Mouse (Mus musculus) MEL (cell line): ENCODE measurements around the gene Tec. TPM values are rescaled to one million over a fixed set of nuclear protein-coding genes. Genes with fewer than 3 reads are reported as not detected.
A peak's percentile ranks its signal among the peaks of the same experiment; 100 is the strongest.

Source experiments
- DNase-seq: peaks from one replicate; pipeline ENCODE4 v3.0.0; 2011; ENCODE audit warnings: low read depth, low spot score
- H3K27ac ChIP-seq: 2 replicates; pipeline ENCODE4 v1.5.1; 2012; ENCODE audit warnings: low read depth, mild to moderate bottlenecking, control low read depth, low read length, moderate library complexity; ENCODE audit not compliant: control insufficient read depth
- H3K27me3 ChIP-seq, 2 experiments: fragments of 150-350 bp in 1 of 2; sonication (generic) in 1 of 2; 2 replicates each; pipeline ENCODE4 v1.6.1; 2012; ENCODE audit warnings: low read length in 2 of 2, mild to moderate bottlenecking in 2 of 2, improper control_type of control experiment in 1 of 2, moderate library complexity in 1 of 2; ENCODE audit not compliant: insufficient read depth in 2 of 2, control insufficient read depth in 1 of 2
- H3K36me3 ChIP-seq, 2 experiments: 2 replicates each; pipeline ENCODE4 v1.6.1; 2012 to 2014; ENCODE audit warnings: low read length in 2 of 2, improper control_type of control experiment in 1 of 2, inconsistent platforms in 1 of 2, mild to moderate bottlenecking in 1 of 2; ENCODE audit not compliant: insufficient read depth in 2 of 2, control insufficient read depth in 1 of 2
- H3K4me1 ChIP-seq, 2 experiments: fragments of 150-350 bp in 1 of 2; sonication (generic) in 1 of 2; 2 replicates each; pipeline ENCODE4 v1.6.1; 2012; ENCODE audit warnings: low read length in 2 of 2, improper control_type of control experiment in 1 of 2, mild to moderate bottlenecking in 1 of 2; ENCODE audit not compliant: insufficient read depth in 2 of 2, control insufficient read depth in 1 of 2
- H3K4me3 ChIP-seq, 2 experiments: fragments of 150-350 bp in 1 of 2; sonication (generic) in 1 of 2; 2 replicates each; pipeline ENCODE4 v1.5.1; 2012; ENCODE audit warnings: low read depth in 2 of 2, low read length in 2 of 2, mild to moderate bottlenecking in 2 of 2, moderate library complexity in 2 of 2, control low read depth in 1 of 2, improper control_type of control experiment in 1 of 2; ENCODE audit not compliant: control insufficient read depth in 1 of 2, insufficient read depth in 1 of 2
- H3K79me2 ChIP-seq: 2 replicates; pipeline ENCODE4 v1.6.1; 2012; ENCODE audit warnings: mild to moderate bottlenecking, low read length, moderate library complexity; ENCODE audit not compliant: control insufficient read depth, poor library complexity, insufficient read depth
- H3K9ac ChIP-seq: 2 replicates; pipeline ENCODE4 v1.6.1; 2012; ENCODE audit warnings: low read depth, mild to moderate bottlenecking, control low read depth, low read length, moderate library complexity; ENCODE audit not compliant: control insufficient read depth, poor library complexity, severe bottlenecking
- H3K9me3 ChIP-seq: fragments of 150-350 bp; sonication (generic); replicated peaks from 2 replicates; pipeline ENCODE4 v1.6.1; 2012; ENCODE audit warnings: mild to moderate bottlenecking, low read length, improper control_type of control experiment, moderate library complexity; ENCODE audit not compliant: insufficient read depth
- CHD1 ChIP-seq: IDR thresholded peaks from 2 replicates; pipeline ENCODE4 v1.6.1; 2012; ENCODE audit warnings: low read depth, mild to moderate bottlenecking, inconsistent platforms, low read length, improper control_type of control experiment
- CHD2 ChIP-seq: IDR thresholded peaks from 2 replicates; pipeline ENCODE4 v1.6.1; 2011; ENCODE audit warnings: low read length, improper control_type of control experiment
- CTCF ChIP-seq, 3 experiments: IDR thresholded peaks in 2 of 3; conservative IDR thresholded peaks in 1 of 3; 2 replicates each; pipeline ENCODE4 v1.5.1; 2011 to 2012; ENCODE audit warnings: low read length in 3 of 3, low read depth in 2 of 3, mild to moderate bottlenecking in 2 of 3, improper control_type of control experiment in 1 of 3, inconsistent platforms in 1 of 3, mixed read lengths in 1 of 3, moderate library complexity in 1 of 3; ENCODE audit not compliant: control insufficient read depth in 1 of 3, insufficient read depth in 1 of 3, poor library complexity in 1 of 3, severe bottlenecking in 1 of 3
- E2F4 ChIP-seq: IDR thresholded peaks from 2 replicates; pipeline ENCODE4 v1.6.1; 2011; ENCODE audit warnings: low read depth, low read length, improper control_type of control experiment, borderline replicate concordance
- ELF1 ChIP-seq: IDR thresholded peaks from 2 replicates; pipeline ENCODE4 v1.6.1; 2014; ENCODE audit warnings: low read depth, mild to moderate bottlenecking, inconsistent platforms, low read length, improper control_type of control experiment, moderate library complexity
- EP300 ChIP-seq, 2 experiments: IDR thresholded peaks; 2 replicates each; pipeline ENCODE4 v1.6.1; 2011; ENCODE audit warnings: improper control_type of control experiment in 2 of 2, low read length in 2 of 2, low read depth in 1 of 2, mild to moderate bottlenecking in 1 of 2
- ETS1 ChIP-seq: IDR thresholded peaks from 2 replicates; pipeline ENCODE4 v1.6.1; 2012; ENCODE audit warnings: low read depth, mild to moderate bottlenecking, inconsistent platforms, low read length, improper control_type of control experiment, moderate library complexity
- GABPA ChIP-seq: IDR thresholded peaks from 2 replicates; pipeline ENCODE4 v1.6.1; 2012; ENCODE audit warnings: low read depth, mild to moderate bottlenecking, inconsistent platforms, low read length, improper control_type of control experiment, moderate library complexity
- GATA1 ChIP-seq: IDR thresholded peaks from 2 replicates; pipeline ENCODE4 v1.6.1; 2011; ENCODE audit warnings: low read depth, low read length, improper control_type of control experiment
- HCFC1 ChIP-seq: IDR thresholded peaks from 2 replicates; pipeline ENCODE4 v1.6.1; 2012; ENCODE audit warnings: low read depth, mild to moderate bottlenecking, inconsistent platforms, low read length, improper control_type of control experiment, moderate library complexity
- JUND ChIP-seq: IDR thresholded peaks from 2 replicates; pipeline ENCODE4 v1.6.1; 2011; ENCODE audit warnings: low read depth, mild to moderate bottlenecking, improper control_type of control experiment, low read length
- KAT2A ChIP-seq: conservative IDR thresholded peaks from 2 replicates; pipeline ENCODE4 v1.6.1; 2012; ENCODE audit warnings: low read depth, low read length, improper control_type of control experiment, inconsistent platforms
- MAFK ChIP-seq: IDR thresholded peaks from 2 replicates; pipeline ENCODE4 v1.6.1; 2011; ENCODE audit warnings: low read depth, mild to moderate bottlenecking, low read length, improper control_type of control experiment, borderline replicate concordance
- MAX ChIP-seq: IDR thresholded peaks from 2 replicates; pipeline ENCODE4 v1.6.1; 2011; ENCODE audit warnings: low read length, improper control_type of control experiment
- MAZ ChIP-seq: IDR thresholded peaks from 2 replicates; pipeline ENCODE4 v1.6.1; 2012; ENCODE audit warnings: low read depth, mild to moderate bottlenecking, inconsistent platforms, low read length, improper control_type of control experiment
- MEF2A ChIP-seq: IDR thresholded peaks from 2 replicates; pipeline ENCODE4 v1.6.1; 2014; ENCODE audit warnings: low read depth, mild to moderate bottlenecking, inconsistent platforms, low read length, improper control_type of control experiment; ENCODE audit not compliant: poor library complexity, insufficient replicate concordance, severe bottlenecking; ENCODE audit errors: extremely low read depth
- MXI1 ChIP-seq: IDR thresholded peaks from 2 replicates; pipeline ENCODE4 v1.6.1; 2011; ENCODE audit warnings: mild to moderate bottlenecking, low read depth, low read length, improper control_type of control experiment
- MYB ChIP-seq: IDR thresholded peaks from 2 replicates; pipeline ENCODE4 v1.6.1; 2011; ENCODE audit warnings: mild to moderate bottlenecking, low read depth, low read length, improper control_type of control experiment
- MYC ChIP-seq: IDR thresholded peaks from 2 replicates; pipeline ENCODE4 v1.6.1; 2011; ENCODE audit warnings: low read depth, mild to moderate bottlenecking, low read length, improper control_type of control experiment, moderate library complexity
- NRF1 ChIP-seq: IDR thresholded peaks from 2 replicates; pipeline ENCODE4 v1.6.1; 2014; ENCODE audit warnings: low read depth, mild to moderate bottlenecking, inconsistent platforms, low read length, improper control_type of control experiment, moderate library complexity; ENCODE audit not compliant: poor library complexity, insufficient read depth, severe bottlenecking
- POLR2AphosphoS2 ChIP-seq: IDR thresholded peaks from 2 replicates; pipeline ENCODE4 v1.6.1; 2011; ENCODE audit warnings: low read length, improper control_type of control experiment
- POLR2AphosphoS5 ChIP-seq: IDR thresholded peaks from 2 replicates; pipeline ENCODE4 v1.6.1; 2012; ENCODE audit warnings: low read depth, borderline replicate concordance, mild to moderate bottlenecking, inconsistent platforms, low read length, moderate library complexity, mixed read lengths
- SIN3A ChIP-seq: IDR thresholded peaks from 2 replicates; pipeline ENCODE4 v1.6.1; 2012; ENCODE audit warnings: low read length, improper control_type of control experiment, inconsistent platforms
- SMC3 ChIP-seq: IDR thresholded peaks from 2 replicates; pipeline ENCODE4 v1.6.1; 2011; ENCODE audit warnings: low read depth, low read length, improper control_type of control experiment
- TAL1 ChIP-seq: IDR thresholded peaks from 2 replicates; pipeline ENCODE4 v1.6.1; 2012; ENCODE audit warnings: mild to moderate bottlenecking, inconsistent platforms, low read length, moderate library complexity, mixed read lengths
- TBP ChIP-seq: IDR thresholded peaks from 2 replicates; pipeline ENCODE4 v1.8.0; 2011; ENCODE audit warnings: low read depth, low read length, improper control_type of control experiment
- TCF12 ChIP-seq: IDR thresholded peaks from 2 replicates; pipeline ENCODE4 v1.6.1; 2014; ENCODE audit warnings: low read depth, mild to moderate bottlenecking, inconsistent platforms, low read length, improper control_type of control experiment, moderate library complexity
- USF1 ChIP-seq: IDR thresholded peaks from 2 replicates; pipeline ENCODE4 v1.6.1; 2014; ENCODE audit warnings: low read depth, mild to moderate bottlenecking, inconsistent platforms, low read length, improper control_type of control experiment, moderate library complexity
- USF2 ChIP-seq, 2 experiments: IDR thresholded peaks; 2 replicates each; pipeline ENCODE4 v1.6.1; 2011 to 2012; ENCODE audit warnings: improper control_type of control experiment in 2 of 2, low read length in 2 of 2, borderline replicate concordance in 1 of 2, inconsistent platforms in 1 of 2, low read depth in 1 of 2, mild to moderate bottlenecking in 1 of 2; ENCODE audit not compliant: insufficient read depth in 1 of 2
- ZC3H11A ChIP-seq: IDR thresholded peaks from 2 replicates; pipeline ENCODE4 v1.6.1; 2012; ENCODE audit warnings: low read depth, mild to moderate bottlenecking, inconsistent platforms, low read length, improper control_type of control experiment
- ZMIZ1 ChIP-seq: IDR thresholded peaks from 2 replicates; pipeline ENCODE4 v1.6.1; 2012; ENCODE audit warnings: low read depth, mild to moderate bottlenecking, inconsistent platforms, low read length, improper control_type of control experiment, moderate library complexity
- ZNF384 ChIP-seq: IDR thresholded peaks from 2 replicates; pipeline ENCODE4 v1.6.1; 2012; ENCODE audit warnings: low read depth, mild to moderate bottlenecking, inconsistent platforms, low read length, improper control_type of control experiment
- polyA plus RNA-seq, 2 experiments: library from polyadenylated mRNA; stranded (reverse) in 1 of 2; unstranded in 1 of 2; fragments of >175 nt in 1 of 2; fragments of >200 nt in 1 of 2; gene quantifications; 2 replicates each; pipeline versions ENCODE4 v1.2.1 to v1.2.4; 2012; ENCODE audit warnings: low replicate concordance in 2 of 2, low read depth in 1 of 2; ENCODE audit not compliant: insufficient read length in 2 of 2, insufficient read depth in 1 of 2, missing spikeins in 1 of 2
- total RNA-seq: library from RNA; depleted of rRNA; stranded (reverse); fragments of 300-350 nt; gene quantifications from 2 replicates; pipeline ENCODE4 v1.2.3, GENCODE M21; 2012

Gene Tec
- total and polyA plus RNA-seq, 3 experiments, result 44.8 to 61.1 TPM; not detected in 1

- peak overlapping the region in 1 of 2 experiments; percentile 25; a peak in 1 of 4 replicates for H3K4me3 ChIP-seq
- H3K9ac ChIP-seq, result peak overlapping the region; percentile 42; the same call in 1 of the 2 replicates
- no peak for TF ChIP-seq ZMIZ1
- TF ChIP-seq MYC, result 0 out of 2 replicates have a peak, but pooled peaks have one; percentile 23
- no peak for TF ChIP-seq E2F4
- TF ChIP-seq HCFC1, result 0 out of 2 replicates have a peak, but pooled peaks have one; percentile 30
- no peak for TF ChIP-seq ZC3H11A
- no peak for TF ChIP-seq TAL1
- TF ChIP-seq CHD1, result no peak
- no peak for TF ChIP-seq JUND
- TF ChIP-seq SMC3, result peak; percentile 2; the same call in 1 of the 2 replicates
- no peak for TF ChIP-seq POLR2AphosphoS2
- TF ChIP-seq MAX, result 0 out of 2 replicates have a peak, but pooled peaks have one; percentile 16
- peak; percentile 50; the same call in 1 of the 2 replicates for TF ChIP-seq GATA1
- TF ChIP-seq CHD2, result peak; percentile 45; the same call in 1 of the 2 replicates
- TF ChIP-seq MXI1, result peak; percentile 20; the same call in 1 of the 2 replicates
- TF ChIP-seq MAZ, result peak; percentile 95
- no peak for TF ChIP-seq CTCF (IDR thresholded peaks at IDR 0.05 in 2 of 3, conservative IDR thresholded peaks at IDR 0.05 in 1 of 3; ENCODE audit: control insufficient read depth in 1 of 3, insufficient read depth in 1 of 3, low read depth in 2 of 3, low read length in 3 of 3, poor library complexity in 1 of 3, severe bottlenecking in 1 of 3)
- no peak for TF ChIP-seq TBP
- no peak for TF ChIP-seq USF2 (IDR thresholded peaks at IDR 0.05; ENCODE audit: borderline replicate concordance in 1 of 2, insufficient read depth in 1 of 2, low read depth in 1 of 2, low read length in 2 of 2)
- no peak; the same call in 1 of the 2 replicates for TF ChIP-seq KAT2A
- no peak for TF ChIP-seq MYB
- TF ChIP-seq SIN3A, result peak; percentile 52
- TF ChIP-seq MAFK, result no peak
- TF ChIP-seq POLR2AphosphoS5, result no peak
- TF ChIP-seq GABPA, result no peak
- TF ChIP-seq ZNF384, result peak; percentile 37; the same call in 1 of the 2 replicates
- no peak for TF ChIP-seq USF1
- no peak for TF ChIP-seq MEF2A
- peak; percentile 39 for TF ChIP-seq TCF12
- TF ChIP-seq ETS1, result peak; percentile 71
- TF ChIP-seq NRF1, result no peak
- 0 out of 2 replicates have a peak, but pooled peaks have one; percentile 14 for TF ChIP-seq ELF1
- TF ChIP-seq EP300 (IDR thresholded peaks at IDR 0.05; ENCODE audit: low read depth in 1 of 2, low read length in 2 of 2), result peak; percentile 67 to 70
- no peaks in the 10 kb centered on the region for H3K27me3 ChIP-seq
- H3K79me2 ChIP-seq, result no peaks in the 10 kb centered on the region
- H3K9me3 ChIP-seq, result no peaks in the 10 kb centered on the region
- peaks cover 0 to 27% of the 10 kb centered on the region in 2 experiments; a peak in 2 of 4 replicates for H3K36me3 ChIP-seq
- H3K27ac ChIP-seq, result peak overlapping the region; percentile 84
- DNase-seq, result peak; percentile 78
- H3K4me1 ChIP-seq, result peaks cover 8 to 33% of the 10 kb centered on the region in 2 experiments
These were observed 29.7 kb upstream of the Tec start for GRCm38 (mm10) chr5:72897998-72898397.
